Mouse (Mus musculus) liver, embryonic 12.5 days (tissue): ENCODE results near the gene Olfr1349. TPM values are rescaled to one million over a fixed set of nuclear protein-coding genes. Genes with fewer than 3 reads are reported as not detected.
"Not testable (repeated sequence)": the region's sequence is repeated elsewhere in the genome, so short reads cannot be mapped to it uniquely, and the experiment has no call there.

Experiments used
- ATAC-seq: fragments of 200-750 bp; cut with Nextera tagmentation; 2 replicates; pipeline ENCODE4 v1.8.0; 2017; ENCODE audit warnings: moderate number of reproducible peaks, mild to moderate bottlenecking, moderate library complexity
- H3K27ac ChIP-seq: fragments of 300-500 bp; sonication (generic); 2 replicates; pipeline ENCODE4 v1.5.1; 2016; ENCODE audit warnings: mild to moderate bottlenecking
- H3K27me3 ChIP-seq: fragments of 300-500 bp; sonication (generic); replicated peaks from 2 replicates; pipeline ENCODE4 v1.6.1; 2016; ENCODE audit warnings: mild to moderate bottlenecking, moderate library complexity
- H3K36me3 ChIP-seq: fragments of 300-500 bp; sonication (generic); 2 replicates; pipeline ENCODE4 v1.6.1; 2016; ENCODE audit warnings: mild to moderate bottlenecking, moderate library complexity
- H3K4me1 ChIP-seq: fragments of 300-500 bp; sonication (generic); 2 replicates; pipeline ENCODE4 v1.6.1; 2016
- H3K4me2 ChIP-seq: fragments of 300-500 bp; sonication (generic); 2 replicates; pipeline ENCODE4 v1.6.1; 2016; ENCODE audit warnings: mild to moderate bottlenecking, moderate library complexity
- H3K4me3 ChIP-seq: fragments of 300-500 bp; sonication (generic); 2 replicates; pipeline ENCODE4 v1.5.1; 2016; ENCODE audit warnings: mild to moderate bottlenecking, moderate library complexity
- H3K9ac ChIP-seq: fragments of 300-500 bp; sonication (generic); 2 replicates; pipeline ENCODE4 v1.6.1; 2016; ENCODE audit warnings: mild to moderate bottlenecking, moderate library complexity
- H3K9me3 ChIP-seq: fragments of 300-500 bp; sonication (generic); replicated peaks from 2 replicates; pipeline ENCODE4 v1.6.1; 2016; ENCODE audit warnings: mild to moderate bottlenecking, moderate library complexity
- WGBS: fragments of 180-500 bp; shearing (Covaris S2); methylation state at CpG from one replicate; pipeline ENCODE4 v1.1.7; 2016; ENCODE audit not compliant: insufficient replicate concordance; 5-methylcytosine and 5-hydroxymethylcytosine counted together
- polyA plus RNA-seq: library from polyadenylated mRNA; unstranded; fragments of >200 nt; fragmentation: Nextera tagmentation; extraction: Ambion mirVana; gene quantifications from 2 replicates; pipeline ENCODE4 v1.2.1, GENCODE M21; 2016

Gene Olfr1349
- not detected in 2 replicates for polyA plus RNA-seq

DNA sequence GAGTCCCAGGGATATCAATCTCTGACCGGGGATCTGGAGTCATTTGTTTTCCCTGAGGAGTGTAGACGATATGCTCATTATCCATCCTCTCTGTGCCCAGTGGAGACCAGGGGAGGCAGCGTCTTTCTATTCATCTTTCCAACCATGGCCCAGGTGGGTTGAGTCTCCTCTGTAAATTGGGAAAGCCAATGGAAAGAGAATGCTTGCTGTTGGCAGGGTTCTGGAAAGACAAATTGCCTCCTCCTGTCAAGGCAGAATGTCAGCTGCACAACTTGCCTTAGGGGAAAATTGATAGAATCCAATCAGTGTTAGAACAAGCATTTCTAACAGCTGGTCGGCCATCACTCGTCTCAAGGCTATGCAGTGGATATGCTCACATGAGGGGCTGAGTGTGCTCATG, at the start of gene Olfr1349:
Gene Olfr1349, minus strand, starts transcription at position 101 of the 400 bp plus-strand sequence.
- H3K27ac ChIP-seq = no peak within 1 kb of the TSS
- no peak within 1 kb of the TSS for H3K4me2 ChIP-seq
- no peak within 1 kb of the TSS for H3K9ac ChIP-seq
- ATAC-seq = no peak
- peaks cover 22% of the 10 kb centered on the region; the same call in 1 of the 2 replicates for H3K9me3 ChIP-seq
- H3K4me1 ChIP-seq = no peaks in the 10 kb centered on the region
- 69% methylated on average over 5 of the region's 5 CpGs for WGBS
- no peak within 1 kb of the TSS for H3K4me3 ChIP-seq
- H3K36me3 ChIP-seq = no peaks in the 10 kb centered on the region
- no peaks in the 10 kb centered on the region for H3K27me3 ChIP-seq

- ATAC-seq = no peak
- H3K4me2 ChIP-seq = no peak within 1 kb of the TSS
- no peaks in the 10 kb centered on the region for H3K27me3 ChIP-seq
Observed at GRCm38 (mm10) chr7:6564541-6564940, 41.8 kb upstream of the Olfr1349 start, which contains the start of gene Olfr1350. TSS of gene Olfr1350 (plus strand) at chr7:6564841.

DNA sequence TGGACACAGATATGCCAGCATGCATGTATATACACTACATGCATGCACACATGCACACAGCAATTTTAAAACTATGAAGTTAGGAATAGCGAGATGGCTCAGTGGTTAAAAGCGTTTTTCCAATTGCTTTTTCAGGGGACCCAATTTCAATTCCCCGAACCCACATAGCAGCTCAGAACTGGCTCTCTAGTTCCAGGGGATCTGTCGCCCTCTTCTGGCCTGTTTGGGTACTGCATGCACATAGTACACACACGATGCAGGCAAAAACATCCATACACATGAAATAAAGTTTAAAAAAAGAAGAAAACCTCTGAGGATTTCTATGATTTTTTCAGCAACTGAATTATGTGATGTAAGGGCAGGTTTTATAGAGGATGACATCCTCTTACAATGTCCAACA, 3.4 kb upstream of the Olfr1349 start:
- Histone ChIP-seq H3K27ac (no peak overlapping the region), H3K9ac (no peak overlapping the region), H3K4me3 (no peak overlapping the region), H3K9me3 (peaks cover 22% of the 10 kb centered on the region; the same call in 1 of the 2 replicates), H3K4me1 (no peaks in the 10 kb centered on the region), H3K27me3 (no peaks in the 10 kb centered on the region), H3K36me3 (no peaks in the 10 kb centered on the region), H3K4me2 (no peak overlapping the region)
- ATAC-seq = no peak
- 43% methylated on average over 5 of the region's 5 CpGs for WGBS

More at GRCm38 (mm10) chr7:6564541-6564940, 41.8 kb upstream of the Olfr1349 start, which contains the start of gene Olfr1350:
- Histone ChIP-seq H3K9ac (no peak within 1 kb of the TSS), H3K36me3 (no peaks in the 10 kb centered on the region), H3K27ac (no peak within 1 kb of the TSS), H3K9me3 (peaks cover 4% of the 10 kb centered on the region; the same call in 1 of the 2 replicates), H3K4me3 (no peak within 1 kb of the TSS), H3K4me1 (no peaks in the 10 kb centered on the region)

DNA sequence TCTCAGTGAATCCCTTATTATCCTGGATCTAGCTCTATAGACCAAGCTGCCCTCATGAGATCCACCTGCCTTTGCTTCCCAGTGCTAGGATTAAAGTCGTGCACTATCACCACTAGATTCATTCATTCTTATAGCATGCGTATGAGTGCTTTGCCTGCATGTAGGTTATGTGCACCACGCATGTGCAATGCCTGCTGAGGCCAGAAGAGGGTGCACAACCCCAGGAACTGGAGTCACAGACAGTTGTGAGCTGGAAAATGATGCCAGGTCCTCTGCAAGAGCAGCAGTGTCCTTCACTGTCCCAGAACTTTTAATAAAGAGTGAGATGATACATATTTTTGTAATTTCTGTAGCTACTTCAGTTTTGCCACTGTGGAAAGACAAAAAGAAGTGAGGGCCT, 2.3 kb upstream of the Olfr1349 start:
- H3K27me3 ChIP-seq = no peaks in the 10 kb centered on the region
- H3K27ac ChIP-seq = no peak overlapping the region
- H3K9me3 ChIP-seq = peaks cover 22% of the 10 kb centered on the region; the same call in 1 of the 2 replicates
- H3K4me3 ChIP-seq = no peak overlapping the region
- no peak overlapping the region for H3K9ac ChIP-seq
- H3K36me3 ChIP-seq = no peaks in the 10 kb centered on the region
- WGBS = 41% methylated on average over 3 of the region's 3 CpGs
- ATAC-seq = no peak
- no peaks in the 10 kb centered on the region for H3K4me1 ChIP-seq
- H3K4me2 ChIP-seq = no peak overlapping the region

GRCm38 (mm10) chr7:6521666-6522065, 1.1 kb downstream of the Olfr1349 start:
- no peak overlapping the region for H3K4me3 ChIP-seq
- H3K9me3 ChIP-seq = 0 out of 2 replicates have a peak, but pooled peaks cover 18% of the 10 kb centered on the region
- no peak for ATAC-seq
- no peaks in the 10 kb centered on the region for H3K27me3 ChIP-seq
- WGBS = 7% methylated on average over 1 of the region's 1 CpGs
- no peaks in the 10 kb centered on the region for H3K4me1 ChIP-seq
- H3K36me3 ChIP-seq = no peaks in the 10 kb centered on the region
- H3K27ac ChIP-seq = no peak overlapping the region
- H3K4me2 ChIP-seq = no peak overlapping the region
- no peak overlapping the region for H3K9ac ChIP-seq

GRCm38 (mm10) chr7:6508648-6509047, 14.1 kb downstream of the Olfr1349 start, which contains the start of gene Olfr1348:
TSS of gene Olfr1348 (minus strand) at chr7:6508748.
- Histone ChIP-seq H3K4me1 (no peaks in the 10 kb centered on the region), H3K27ac (no peak within 1 kb of the TSS), H3K27me3 (no peaks in the 10 kb centered on the region), H3K36me3 (no peaks in the 10 kb centered on the region), H3K9ac (no peak within 1 kb of the TSS), H3K9me3 (no peaks in the 10 kb centered on the region), H3K4me3 (no peak within 1 kb of the TSS), H3K4me2 (no peak within 1 kb of the TSS)
- no peak for ATAC-seq
- WGBS = 72% methylated on average over 1 of the region's 1 CpGs

GRCm38 (mm10) chr7:6499655-6500054, 23.1 kb downstream of the Olfr1349 start, which contains the start of gene Olfr1347:
TSS of gene Olfr1347 (minus strand) at chr7:6499755.
- peaks cover 4% of the 10 kb centered on the region for H3K9me3 ChIP-seq
- no peak within 1 kb of the TSS for H3K9ac ChIP-seq
- no peaks in the 10 kb centered on the region for H3K36me3 ChIP-seq
- no peak within 1 kb of the TSS for H3K27ac ChIP-seq
- no peak within 1 kb of the TSS for H3K4me2 ChIP-seq
- ATAC-seq = no peak
- no peaks in the 10 kb centered on the region for H3K27me3 ChIP-seq
- H3K4me1 ChIP-seq = no peaks in the 10 kb centered on the region
- WGBS = 27% methylated on average over 1 of the region's 1 CpGs
- no peak within 1 kb of the TSS for H3K4me3 ChIP-seq

DNA sequence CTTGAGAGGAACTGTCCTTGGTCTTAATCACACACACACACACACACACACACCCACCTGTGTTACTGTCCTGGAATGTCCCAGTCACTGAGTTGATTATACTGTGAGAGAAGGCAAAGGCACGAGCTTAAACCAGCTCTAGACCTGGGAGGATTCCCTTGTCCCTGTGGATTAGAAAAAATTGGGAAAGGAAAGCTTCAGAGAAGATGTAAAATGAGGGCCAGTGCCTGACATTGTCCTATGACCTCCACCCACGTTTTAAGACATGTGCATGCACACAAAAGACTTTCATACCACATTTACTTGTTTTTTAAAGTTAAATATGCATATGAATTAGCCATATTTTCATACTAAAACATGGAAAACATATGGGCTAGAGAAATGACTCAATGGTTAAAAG, 35.9 kb downstream of the Olfr1349 start, which contains the start of gene Olfr5:
Gene Olfr5, minus strand, starts transcription at position 101 of the 400 bp plus-strand sequence.
- Histone ChIP-seq H3K27ac (no peak within 1 kb of the TSS), H3K4me1 (no peaks in the 10 kb centered on the region), H3K9ac (no peak within 1 kb of the TSS), H3K27me3 (no peaks in the 10 kb centered on the region), H3K4me2 (no peak within 1 kb of the TSS), H3K36me3 (no peaks in the 10 kb centered on the region), H3K4me3 (no peak within 1 kb of the TSS), H3K9me3 (peaks cover 4% of the 10 kb centered on the region; the same call in 1 of the 2 replicates)
- 11% methylated on average over 2 of the region's 2 CpGs for WGBS
- ATAC-seq = no peak

DNA sequence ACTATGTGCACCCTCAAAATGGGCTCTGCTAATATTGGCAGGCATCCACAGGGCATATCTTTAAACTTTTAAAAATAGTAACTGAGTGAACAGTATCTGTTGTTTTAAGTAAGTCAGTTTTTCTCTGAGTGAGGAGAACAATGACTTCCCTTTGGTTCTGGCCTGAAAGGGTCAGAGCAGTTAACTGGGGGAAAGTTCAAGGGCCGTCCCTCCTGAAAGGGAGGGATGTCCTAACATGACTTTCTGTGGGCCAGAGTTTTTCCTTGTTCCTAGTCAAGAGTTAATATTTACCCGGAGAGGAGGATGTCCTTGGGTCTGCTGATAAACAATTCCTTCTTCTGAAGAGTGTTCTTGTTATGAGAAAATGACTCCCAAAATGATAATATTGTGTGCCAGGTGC, 45.1 kb downstream of the Olfr1349 start:
- peaks cover 26% of the 10 kb centered on the region; the same call in 1 of the 2 replicates for H3K9me3 ChIP-seq
- H3K4me1 ChIP-seq, ATAC-seq, H3K4me3 ChIP-seq, H3K4me2 ChIP-seq, H3K27me3 ChIP-seq, H3K36me3 ChIP-seq, H3K9ac ChIP-seq, H3K27ac ChIP-seq: not testable (repeated sequence)
- WGBS = 55% methylated on average over 2 of the region's 2 CpGs

DNA sequence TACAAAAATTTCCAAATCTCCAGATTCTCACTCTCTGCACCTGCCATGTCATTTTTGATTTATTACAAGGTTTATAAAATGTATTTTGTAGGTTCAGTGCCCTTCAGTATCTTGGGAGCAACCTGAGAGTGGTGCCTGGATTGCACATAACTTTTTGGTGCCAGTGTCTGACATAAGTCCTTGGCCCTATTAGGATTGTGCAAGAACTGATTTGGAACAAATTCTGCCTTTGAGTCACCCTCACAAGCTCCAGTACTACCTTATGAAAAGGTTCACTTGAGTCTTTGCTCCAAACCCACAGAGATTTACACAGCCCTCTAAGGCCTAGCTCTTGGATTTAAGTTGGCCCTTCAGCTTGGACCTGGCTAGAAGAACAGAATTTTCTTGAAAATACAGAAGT, 55.8 kb downstream of the Olfr1349 start, which contains the start of gene Olfr1346:
Gene Olfr1346, plus strand, starts transcription at position 151 of the 400 bp plus-strand sequence.
- Histone ChIP-seq H3K27ac (no peak within 1 kb of the TSS), H3K4me3 (no peak within 1 kb of the TSS), H3K9ac (no peak within 1 kb of the TSS), H3K9me3 (0 out of 2 replicates have a peak, but pooled peaks cover 4% of the 10 kb centered on the region), H3K36me3 (no peaks in the 10 kb centered on the region), H3K4me1 (no peaks in the 10 kb centered on the region), H3K27me3 (no peaks in the 10 kb centered on the region), H3K4me2 (no peak within 1 kb of the TSS)
- ATAC-seq = no peak
